Mouse (Mus musculus) layer of hippocampus, postnatal 10 days (tissue): ENCODE measurements at regions not wholly inside any gene's neighbourhood (a gene's known extent, or its start where the extent isn't known, plus 50 kb on each side); places are given as distances from the start of the nearest gene placed in this dataset.
"Not testable (repeated sequence)": the region's sequence is repeated elsewhere in the genome, so short reads cannot be mapped to it uniquely, and the experiment has no call there.

ENCODE experiments used
- DNase-seq, 2 experiments: peaks; one replicate each; pipeline ENCODE4 v3.0.0; 2021; ENCODE audit warnings: low spot score in 2 of 2

DNA sequence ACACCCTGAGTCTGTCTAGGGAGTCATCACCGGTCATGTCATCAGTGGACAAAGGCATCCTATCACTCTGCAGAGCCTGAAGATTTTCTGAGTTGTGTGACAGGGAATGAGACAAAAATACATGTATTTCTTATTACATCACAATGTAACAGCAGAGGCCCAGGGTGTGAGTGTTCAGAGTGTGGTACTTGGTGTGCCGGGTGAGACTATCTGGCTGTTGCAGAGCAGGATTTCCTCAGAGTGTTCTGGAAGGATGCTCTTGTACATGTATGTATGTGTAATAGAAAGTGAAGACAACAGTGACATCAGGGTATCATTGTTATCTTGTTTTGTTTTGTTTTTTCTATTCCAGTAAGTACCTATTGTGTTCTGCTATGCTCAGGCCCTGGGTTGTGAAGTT is 87.7 kb downstream of the Rhob start:
- no peak for DNase-seq

DNA sequence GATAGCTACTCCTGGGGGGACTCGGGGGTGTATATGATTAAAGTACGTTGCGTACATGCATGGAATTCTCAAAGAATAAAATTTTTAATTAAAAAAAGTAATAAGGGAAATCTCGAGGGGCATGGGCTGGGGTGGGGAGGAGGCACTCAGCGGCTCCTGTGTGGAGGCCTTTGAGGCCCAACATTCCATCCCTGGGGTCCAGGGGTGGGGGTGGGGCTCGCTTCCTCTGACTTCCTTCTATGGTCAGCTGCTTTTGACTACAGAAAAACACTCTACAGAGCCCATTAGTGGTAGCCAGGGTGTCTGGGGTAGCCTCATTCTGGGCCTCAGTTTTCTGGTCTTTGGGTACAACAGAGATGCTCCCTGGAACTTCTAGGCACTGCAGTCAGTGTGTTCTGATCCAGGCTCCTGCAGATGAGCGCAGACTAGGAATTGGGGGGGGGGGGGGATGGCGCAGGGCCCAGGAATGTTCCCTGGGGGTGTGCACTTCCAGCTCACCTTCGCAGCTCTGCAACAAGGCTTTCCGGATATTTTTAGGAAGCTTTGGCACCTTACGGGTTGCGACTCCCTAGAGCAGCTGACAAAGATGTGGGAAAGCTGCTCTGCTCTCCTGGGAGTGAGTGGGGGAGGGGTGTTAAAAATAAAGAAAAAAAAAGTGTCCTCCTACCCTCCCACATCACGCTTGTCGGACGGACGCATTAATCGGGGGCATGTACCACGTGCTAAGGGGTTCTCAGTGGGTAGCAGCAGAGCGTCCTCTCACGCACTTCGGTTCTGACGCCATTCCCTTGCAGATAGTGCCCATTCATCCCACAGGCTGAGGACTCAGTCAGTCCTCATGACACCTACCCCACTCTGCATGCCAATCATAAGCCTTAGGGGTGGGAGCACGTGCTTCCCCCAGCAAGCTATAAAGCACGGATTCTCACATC is 89.1 kb downstream of the Rhob start:
- no peak for DNase-seq

DNA sequence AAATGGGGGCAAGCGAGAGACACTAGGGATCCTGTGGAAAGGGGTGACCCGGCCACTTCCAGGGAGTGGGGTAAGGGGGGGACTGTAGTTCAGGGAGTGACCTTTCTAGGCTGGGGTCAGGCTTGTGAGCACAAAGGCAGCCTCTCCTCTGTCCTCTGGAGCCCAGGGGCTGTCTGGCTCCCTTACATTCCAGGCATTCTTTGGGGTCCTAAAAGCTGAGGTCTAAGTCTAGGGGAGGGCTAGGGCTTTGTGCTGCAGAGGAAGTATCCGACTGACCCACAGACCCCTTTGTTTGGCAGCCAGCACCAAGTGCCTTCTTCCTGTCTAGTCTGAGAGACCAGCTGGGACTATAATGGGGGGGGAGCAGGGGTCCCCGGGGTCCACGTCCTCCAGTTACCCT is 88.9 kb downstream of the Hs1bp3 start:
- DNase-seq, result no peak

DNA sequence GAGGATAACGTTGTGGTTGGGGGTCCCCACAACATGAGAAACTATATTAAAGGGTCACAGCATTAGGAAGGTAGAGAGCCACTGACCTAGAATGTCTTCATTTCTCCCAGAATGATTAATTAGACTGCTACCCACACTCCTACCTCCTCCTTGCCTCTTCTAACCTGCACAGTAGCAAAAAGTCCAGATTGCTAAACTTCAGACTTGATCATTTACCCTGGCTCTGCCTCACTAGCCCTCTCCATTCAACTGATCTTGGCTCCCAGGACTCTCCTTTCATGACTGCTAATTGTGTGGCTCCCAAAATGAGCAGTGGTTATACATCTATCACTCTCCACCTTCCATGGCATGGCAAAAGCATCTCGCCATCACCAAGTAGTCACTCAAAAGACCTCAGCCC is 88.1 kb downstream of the Hs1bp3 start:
- no peak for DNase-seq

DNA sequence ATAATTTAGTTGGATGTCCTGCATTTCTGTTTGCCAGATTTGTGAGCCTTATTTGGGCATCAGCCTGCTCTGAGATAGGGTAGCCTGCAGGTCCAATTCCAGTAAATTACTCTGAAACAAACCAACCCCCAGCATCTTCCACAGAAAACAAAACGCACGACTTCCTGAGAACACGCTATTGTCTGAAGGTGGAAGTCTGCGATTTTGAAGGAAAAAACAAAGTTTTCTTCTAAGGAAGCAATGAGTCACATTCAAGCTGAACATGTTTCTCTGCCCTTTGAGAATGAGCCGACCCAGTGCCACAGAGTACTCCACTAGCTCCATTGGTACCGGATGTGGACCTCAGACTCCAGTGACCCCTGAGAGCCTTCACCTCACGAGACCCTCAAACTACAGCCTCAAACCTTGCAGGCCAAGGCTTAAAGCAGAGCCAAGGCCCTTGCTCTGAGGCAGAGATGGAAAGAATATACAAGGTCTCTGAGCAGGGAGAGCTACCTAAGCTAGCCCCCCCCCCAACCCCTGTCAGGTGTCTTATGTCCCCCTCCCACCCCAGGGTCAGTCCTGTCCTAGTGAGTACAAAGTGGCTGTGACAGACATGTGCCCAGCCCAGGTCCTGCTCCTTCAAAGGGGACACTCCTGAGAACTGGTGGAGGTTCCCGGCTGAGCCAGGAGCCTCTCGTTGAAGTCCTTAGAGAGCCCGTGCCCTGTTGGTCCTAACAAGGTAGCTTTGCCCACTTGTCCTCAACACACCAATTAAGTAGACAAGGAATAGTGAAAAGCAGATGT is 87.3 kb downstream of the Hs1bp3 start:
- no peak for DNase-seq

DNA sequence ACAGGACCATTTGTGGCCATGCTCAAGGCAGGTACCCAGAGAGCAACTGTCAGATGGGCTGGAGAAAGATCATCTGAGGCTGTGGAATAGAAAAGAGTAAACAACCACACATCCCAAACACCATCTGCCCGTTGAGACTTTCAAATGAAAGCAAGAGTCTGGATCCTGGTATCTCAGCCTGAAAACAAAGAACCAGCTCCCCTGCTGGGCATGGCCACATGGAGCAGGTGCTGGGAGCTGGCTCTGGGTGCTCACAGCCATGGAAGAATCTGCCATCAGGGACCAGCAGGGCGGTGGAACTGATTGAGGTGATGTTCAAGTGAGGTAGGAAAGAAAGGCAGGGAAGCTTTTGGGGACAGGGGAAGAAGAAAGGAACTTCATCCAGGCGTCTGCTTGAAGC is 85.6 kb downstream of the Hs1bp3 start:
- DNase-seq, result peak in 1 of 2 experiments; percentile 41

DNA sequence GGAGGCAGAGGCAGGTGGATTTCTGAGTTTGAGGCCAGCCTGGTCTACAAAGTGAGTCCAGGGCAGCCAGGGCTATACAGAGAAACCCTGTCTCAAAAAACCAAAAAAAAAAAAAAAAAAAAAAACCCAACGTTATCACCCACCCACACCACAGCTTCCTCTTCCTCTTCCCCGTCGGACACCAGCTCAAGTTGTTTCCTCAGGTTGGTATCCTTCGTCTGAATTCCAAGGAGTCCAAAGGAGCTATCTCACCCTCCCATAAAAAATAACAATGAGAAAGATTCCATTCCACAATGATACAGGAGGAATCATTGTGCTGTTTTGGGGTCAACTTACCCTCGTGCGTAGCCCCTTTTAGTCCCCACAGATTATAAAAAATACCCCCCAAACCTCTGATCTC is 83.2 kb downstream of the Hs1bp3 start:
- DNase-seq, result not testable (repeated sequence)

DNA sequence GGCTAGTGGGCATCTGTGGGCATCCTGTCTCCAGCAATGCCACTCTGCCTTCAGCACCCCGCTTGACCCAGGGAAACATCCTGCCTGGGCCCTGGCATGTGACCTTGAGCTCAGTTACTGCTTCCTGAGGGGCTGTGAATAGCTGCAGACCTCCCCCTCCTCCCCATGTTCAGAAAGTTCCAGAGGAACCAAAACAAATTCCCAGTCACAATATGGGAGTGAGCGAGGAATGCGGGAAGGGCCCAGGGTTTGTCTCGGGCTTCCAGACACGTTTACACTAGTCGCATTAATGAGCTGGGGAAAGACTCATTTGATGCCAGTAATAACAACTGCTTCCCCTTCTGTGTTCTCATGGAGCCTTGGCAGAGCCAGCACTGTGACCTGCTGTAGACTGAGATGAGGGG is 81.7 kb downstream of the Hs1bp3 start:
- peak in 1 of 2 experiments; percentile 31 for DNase-seq

DNA sequence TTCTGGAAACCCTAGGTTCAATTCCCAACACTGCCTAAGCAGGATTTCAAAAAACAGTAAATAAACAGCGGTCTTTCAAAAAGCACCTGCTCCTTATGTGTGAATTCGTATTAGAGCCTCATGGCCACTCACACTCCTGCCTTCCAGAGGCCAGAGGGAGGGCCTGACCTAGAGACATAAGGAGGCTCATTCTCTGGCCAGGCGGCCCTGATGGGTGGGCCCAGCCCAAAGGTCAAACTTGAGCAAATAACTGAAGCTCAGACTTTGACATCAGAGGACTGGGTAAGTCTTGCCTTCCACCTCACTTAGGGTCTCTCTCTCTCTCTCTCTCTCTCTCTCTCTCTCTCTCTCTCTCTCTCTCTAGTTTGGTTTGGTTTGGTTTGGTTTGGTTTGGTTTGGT is 80.7 kb downstream of the Hs1bp3 start:
- DNase-seq, result no peak
